Mouse (Mus musculus) layer of hippocampus, postnatal 25 days (tissue): Measurements from ENCODE around the gene Vps18. TPM values are rescaled to one million over a fixed set of nuclear protein-coding genes. Genes with fewer than 3 reads are reported as not detected.

Experiments
- DNase-seq, 2 experiments: peaks; one replicate each; pipeline ENCODE4 v3.0.0; 2022; ENCODE audit warnings: mixed read lengths in 2 of 2, low spot score in 1 of 2; ENCODE audit errors: extremely low spot score in 1 of 2
- total RNA-seq, 2 experiments: library from RNA; stranded (reverse); gene quantifications; 2 replicates each; pipeline ENCODE4 v1.2.3; 2021

The Vps18 gene
- total RNA-seq, 2 experiments from 2014 or later = 37.5 to 43.9 TPM

- DNase-seq = no peak
Observed at GRCm38 (mm10) chr2:119336002-119336401, 47.5 kb downstream of the Vps18 start.

DNA sequence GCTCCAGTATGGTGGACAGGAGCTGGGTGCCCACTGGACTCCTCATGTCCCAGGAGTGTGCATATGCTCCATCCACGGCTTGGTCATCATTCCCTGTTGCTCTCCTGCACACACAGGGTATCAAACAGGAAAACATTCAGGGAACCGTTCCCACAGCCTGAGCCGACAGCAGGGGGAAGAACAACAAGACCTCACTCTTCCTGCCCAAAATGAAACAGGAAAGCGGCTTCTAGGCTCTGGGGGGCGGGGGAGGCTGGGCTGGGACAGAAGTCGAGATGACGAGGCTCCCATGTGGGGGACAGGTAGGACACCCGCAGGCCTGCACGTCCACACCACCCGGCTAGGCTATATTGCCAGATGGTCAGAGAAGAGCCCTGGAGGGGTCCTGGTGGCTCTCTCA, 47.9 kb downstream of the Vps18 start:
- no peak for DNase-seq

- DNase-seq = peak; percentile 83 to 93
Observed at GRCm38 (mm10) chr2:119337425-119338265, 49.1 kb downstream of the Vps18 start.

DNA sequence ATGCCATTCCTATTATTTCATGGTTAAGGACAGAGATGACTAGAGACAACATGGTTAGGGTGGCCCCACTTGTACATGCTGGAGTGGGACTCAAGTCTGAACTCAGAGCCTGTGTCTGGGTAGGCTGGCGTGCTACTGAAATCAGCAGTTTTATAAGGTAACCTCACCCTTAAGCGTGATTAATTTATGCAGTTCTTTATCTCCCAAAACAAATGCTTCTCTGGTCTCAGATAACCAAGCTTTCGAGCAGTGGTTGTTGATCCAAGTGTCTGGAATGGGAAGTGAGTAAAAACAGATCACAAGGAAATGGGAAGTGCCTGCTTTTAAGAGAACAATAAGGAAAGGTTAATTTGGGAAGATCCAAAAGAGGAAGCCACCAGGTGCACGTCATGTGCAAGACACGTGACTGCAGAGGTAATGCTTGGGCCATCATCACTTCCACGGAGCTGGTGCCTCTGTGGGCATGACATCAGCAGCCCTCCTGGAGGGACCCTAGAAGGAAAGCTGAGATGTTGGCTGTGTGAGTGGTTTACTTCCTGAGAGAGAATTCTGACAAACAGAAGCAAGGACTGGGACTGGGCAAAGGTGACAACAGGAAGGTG, 56.1 kb downstream of the Vps18 start:
- no peak for DNase-seq

Other genes starting within 250 kb of the Vps18 start
- under 1 TPM; 0.49 to 0.52 TPM for gene Knl1, start 241.6 kb upstream of the Vps18 start, total RNA-seq
- gene Rad51, start 175.9 kb upstream of the Vps18 start, total RNA-seq = 1 to 10 TPM in 1 of 2 experiments, under 1 TPM in 1; 0.99 to 1.2 TPM
- 10 to 100 TPM; 51.5 to 56.5 TPM for gene Rmdn3, start 131.7 kb upstream of the Vps18 start, total RNA-seq
- gene Gchfr, start 121.0 kb upstream of the Vps18 start, total RNA-seq = not detected
- not detected for gene Gm14137, start 114.2 kb upstream of the Vps18 start, total RNA-seq
- gene Zfyve19, start 80.1 kb upstream of the Vps18 start, total RNA-seq = 10 to 100 TPM; 28.3 to 38.8 TPM
- 10 to 100 TPM; 15.8 to 19.7 TPM for gene Dnajc17, start 79.9 kb upstream of the Vps18 start, total RNA-seq
- not detected for gene Ppp1r14d, start 58.8 kb upstream of the Vps18 start, total RNA-seq
- gene Spint1, start 51.4 kb upstream of the Vps18 start, total RNA-seq = 1 to 10 TPM in 1 of 2 experiments, under 1 TPM in 1; 0.92 to 1.9 TPM
- 1 to 10 TPM; 6.3 to 6.9 TPM for gene Rhov, start 17.5 kb upstream of the Vps18 start, total RNA-seq
- gene Dll4, start 37.0 kb downstream of the Vps18 start, total RNA-seq = 1 to 10 TPM; 3.0 to 5.2 TPM
- gene Chac1, start 62.5 kb downstream of the Vps18 start, total RNA-seq = 1 to 10 TPM; 6.4 to 7.1 TPM
- gene Ino80, start 188.9 kb downstream of the Vps18 start, total RNA-seq = 10 to 100 TPM; 16.0 to 19.1 TPM